Mouse (Mus musculus): Measurements from ENCODE around the gene Zfp809.
"Not testable (repeated sequence)": the region's sequence is repeated elsewhere in the genome, so short reads cannot be mapped to it uniquely, and the experiment has no call there.

Zfp809 gene

DNA sequence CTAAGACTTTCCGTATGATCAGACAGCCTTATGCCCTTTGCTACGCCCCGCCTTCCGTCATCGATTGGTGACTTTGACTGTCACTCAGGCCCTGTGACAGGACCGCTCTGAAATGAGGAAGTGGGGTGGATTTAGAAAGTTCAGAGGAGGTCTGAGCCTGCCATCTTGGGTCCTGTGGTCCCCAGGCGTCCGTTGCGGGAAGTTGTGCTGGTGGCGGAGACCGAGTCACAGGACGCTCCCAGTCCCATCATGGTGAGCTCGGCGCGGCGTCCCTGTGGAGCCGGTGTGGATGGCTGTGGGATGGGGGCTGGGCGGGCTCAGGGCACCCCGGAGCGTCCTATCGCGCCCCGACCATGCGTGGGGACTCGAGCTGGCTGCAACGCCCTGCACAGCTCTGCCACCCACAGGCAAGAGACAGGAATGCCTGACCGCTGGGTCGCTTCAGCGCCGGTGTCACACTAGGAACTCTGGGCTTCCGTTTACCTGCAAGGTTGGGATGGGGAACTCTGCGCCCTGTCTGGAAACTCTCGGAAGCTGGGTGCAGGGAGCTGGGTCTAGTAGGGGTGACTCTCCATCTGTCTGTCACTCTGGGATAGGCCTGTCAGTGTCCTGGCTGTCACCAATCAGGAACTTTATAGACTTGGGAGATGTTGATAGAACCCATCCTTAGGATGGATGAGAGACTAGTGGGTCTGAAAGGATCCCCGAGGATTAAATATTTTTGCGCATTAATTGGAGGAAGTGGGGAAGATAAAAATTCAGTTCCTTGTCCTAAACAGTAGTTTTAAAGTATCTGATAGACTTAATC, at the start of gene Zfp809:
Gene Zfp809, plus strand, starts transcription at position 134 of the 808 bp plus-strand sequence.
- DNase-seq, result peak; percentile 100

DNA sequence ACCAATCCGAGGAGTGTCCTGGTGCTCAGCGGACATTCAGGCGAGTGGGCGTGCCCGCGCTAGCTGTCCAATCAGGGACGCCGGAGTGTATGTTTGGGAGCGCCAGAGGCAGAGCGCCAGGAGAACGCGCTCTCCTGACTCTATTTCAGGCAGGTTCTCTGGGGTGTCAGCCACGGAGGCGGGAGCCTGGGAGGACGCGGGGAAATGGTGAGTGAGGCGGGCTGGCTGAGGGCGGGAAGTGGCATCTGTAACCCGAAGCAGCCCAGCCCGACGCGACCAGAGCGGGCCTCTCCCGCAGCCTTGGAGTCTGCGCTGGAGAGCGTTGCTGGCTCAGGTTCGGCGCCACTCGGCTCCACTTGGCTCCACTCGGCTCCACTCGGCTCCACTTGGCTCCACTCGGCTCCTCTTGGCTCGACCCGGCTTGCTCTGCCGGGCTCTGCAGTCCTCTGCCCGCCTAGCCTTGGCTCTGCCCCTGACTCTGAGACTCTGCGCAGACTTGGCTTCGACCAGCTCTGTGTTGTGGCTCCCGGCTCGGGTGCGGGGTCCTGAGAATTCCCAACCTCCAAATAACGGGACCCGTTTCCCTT, 37.4 kb upstream of the Zfp809 start, which contains the start of gene Zfp872:
Gene Zfp872, plus strand, starts transcription at position 66 of the 587 bp plus-strand sequence.
- DNase-seq, result peak; percentile 64

GRCm38 (mm10) chr9:22196412-22196811, 29.1 kb upstream of the Zfp809 start:
- no peak for DNase-seq

GRCm38 (mm10) chr9:22213785-22214194, 11.7 kb upstream of the Zfp809 start:
- DNase-seq, result peak; percentile 47

- no peak for DNase-seq
Observed at GRCm38 (mm10) chr9:22214549-22214948, 11.0 kb upstream of the Zfp809 start.

GRCm38 (mm10) chr9:22216705-22217104, 8.8 kb upstream of the Zfp809 start:
- DNase-seq, result no peak

GRCm38 (mm10) chr9:22217858-22218493, 7.5 kb upstream of the Zfp809 start:
- peak; percentile 24 for DNase-seq

- DNase-seq, result no peak
Observed at GRCm38 (mm10) chr9:22224066-22224465, 1.4 kb upstream of the Zfp809 start.

DNA sequence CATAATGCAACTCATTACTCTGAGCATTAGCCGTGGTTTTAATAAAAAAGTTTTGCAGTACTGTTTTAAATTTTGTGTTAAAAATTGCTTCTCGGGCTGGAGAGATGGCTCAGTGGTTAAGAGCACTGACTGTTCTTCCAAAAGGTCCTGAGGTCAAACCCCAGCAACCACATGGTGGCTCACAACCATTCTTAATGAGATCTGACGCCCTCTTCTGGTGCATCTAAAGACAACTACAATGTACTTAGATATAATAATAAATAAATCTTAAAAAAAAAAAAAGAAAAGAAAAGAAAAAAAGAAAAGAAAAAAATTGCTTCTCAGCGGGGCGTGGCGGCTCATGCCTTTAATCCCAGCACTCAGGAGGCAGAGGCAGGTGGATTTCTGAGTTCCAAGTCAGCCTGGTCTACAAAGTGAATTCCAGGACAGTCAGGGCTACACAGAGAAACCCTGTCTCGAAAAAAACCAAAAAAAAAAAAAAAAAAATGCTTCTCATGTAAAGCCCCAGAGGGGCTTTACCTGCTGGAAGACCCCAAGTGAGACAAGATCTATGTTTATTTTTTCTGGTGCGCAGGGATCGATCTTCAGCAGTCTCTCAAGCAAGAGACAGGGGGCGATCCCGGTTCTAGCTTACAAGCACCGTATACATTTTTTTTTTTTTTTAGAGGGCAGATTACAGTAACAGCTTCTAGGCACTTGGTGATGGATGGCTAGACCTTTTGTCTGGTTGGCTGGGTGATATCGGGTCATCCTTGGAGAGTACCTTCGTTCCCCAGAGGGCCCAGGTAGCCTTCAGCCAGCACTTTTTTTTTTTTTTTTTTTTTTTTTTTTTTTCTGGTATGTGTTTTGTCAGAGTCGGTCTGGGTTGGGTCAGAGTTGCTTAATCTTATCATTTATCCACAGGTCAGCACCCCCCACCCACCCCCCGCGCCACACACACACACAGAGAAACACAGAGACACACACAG, 694 bp upstream of the Zfp809 start:
- peak; percentile 48 for DNase-seq

- not testable (repeated sequence) for DNase-seq
Observed at GRCm38 (mm10) chr9:22226389-22226673, 817 bp downstream of the Zfp809 start.

DNA sequence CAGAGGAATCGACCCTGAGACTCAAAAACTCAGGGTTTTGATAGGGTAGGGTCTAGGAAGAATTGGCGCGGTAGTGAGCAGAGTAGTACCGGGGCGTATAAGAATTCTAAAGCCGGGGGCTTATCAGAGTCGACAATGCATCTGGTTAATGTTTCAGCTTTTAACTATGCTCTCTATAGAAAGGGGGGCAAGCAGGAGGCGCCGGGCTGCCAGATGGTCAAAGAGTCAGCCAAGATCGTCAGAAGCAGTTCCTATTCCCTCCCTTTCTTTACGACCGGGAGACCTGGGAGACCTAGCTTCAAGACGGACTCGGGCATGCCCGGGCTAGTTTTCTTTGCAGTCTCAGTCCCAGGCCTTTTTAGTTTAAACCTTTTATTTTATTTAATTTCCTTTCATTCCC, 1.3 kb downstream of the Zfp809 start:
- DNase-seq, result peak; percentile 57

- no peak for DNase-seq
Observed at GRCm38 (mm10) chr9:22229386-22230026, 4.0 kb downstream of the Zfp809 start.

DNA sequence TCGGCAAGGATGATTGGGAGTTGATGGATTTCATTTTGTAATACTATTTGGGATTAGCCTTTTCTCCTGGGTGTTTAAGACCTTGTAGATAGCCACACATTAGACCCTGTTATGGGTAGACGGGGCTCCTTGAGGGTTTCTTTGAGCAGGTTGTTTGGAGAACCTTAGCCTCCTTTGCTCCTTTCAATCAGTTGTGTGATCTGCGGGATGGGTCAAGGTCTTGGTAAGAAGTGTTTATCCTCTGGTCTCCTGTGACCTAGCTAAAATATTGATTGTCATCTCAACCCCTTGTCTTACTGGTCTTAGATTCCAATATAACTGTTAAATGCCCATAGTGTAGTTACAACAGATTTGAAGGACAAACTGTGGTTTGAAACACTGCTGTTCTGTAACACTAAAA, 4.5 kb downstream of the Zfp809 start:
- no peak for DNase-seq

DNA sequence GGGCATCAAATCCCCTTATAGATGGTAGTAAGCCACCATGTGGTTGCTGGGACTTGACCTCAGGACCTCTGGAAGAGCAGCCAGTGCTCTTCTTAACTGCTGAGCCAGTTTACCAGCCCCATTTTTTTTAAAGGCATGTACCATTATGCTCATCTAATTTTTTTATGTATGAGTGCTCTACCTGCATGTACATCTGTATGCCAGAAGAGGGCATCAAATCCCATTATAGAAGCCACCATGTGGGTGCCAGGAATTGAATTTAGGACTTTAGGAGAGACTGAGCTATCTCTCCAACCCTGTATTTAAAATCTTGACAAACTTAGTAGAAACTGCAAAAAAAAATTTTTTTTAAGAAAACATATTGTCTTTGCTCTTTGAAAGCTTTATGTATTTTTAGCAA, 5.0 kb downstream of the Zfp809 start:
- no peak for DNase-seq

- DNase-seq, result no peak
Observed at GRCm38 (mm10) chr9:22240001-22240400, 14.5 kb downstream of the Zfp809 start.

DNA sequence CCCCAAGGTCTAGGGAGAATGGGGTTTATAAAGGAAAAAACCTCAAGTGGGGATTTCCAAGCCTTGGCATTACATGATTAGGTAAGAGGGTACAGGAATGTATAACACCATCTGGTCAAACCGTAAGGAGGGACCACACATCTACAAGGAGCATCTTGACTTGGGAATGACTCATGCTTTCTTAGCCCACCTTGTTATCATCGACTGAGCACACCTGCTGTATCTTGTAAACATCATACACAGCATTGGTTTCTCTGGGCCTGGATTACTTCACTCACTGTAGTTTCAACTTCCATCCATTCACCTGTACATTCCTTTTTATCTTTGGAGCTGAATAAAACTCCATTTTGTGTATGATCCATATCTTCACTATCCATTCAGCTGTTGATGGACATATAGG, 18.7 kb downstream of the Zfp809 start:
- no peak for DNase-seq

DNA sequence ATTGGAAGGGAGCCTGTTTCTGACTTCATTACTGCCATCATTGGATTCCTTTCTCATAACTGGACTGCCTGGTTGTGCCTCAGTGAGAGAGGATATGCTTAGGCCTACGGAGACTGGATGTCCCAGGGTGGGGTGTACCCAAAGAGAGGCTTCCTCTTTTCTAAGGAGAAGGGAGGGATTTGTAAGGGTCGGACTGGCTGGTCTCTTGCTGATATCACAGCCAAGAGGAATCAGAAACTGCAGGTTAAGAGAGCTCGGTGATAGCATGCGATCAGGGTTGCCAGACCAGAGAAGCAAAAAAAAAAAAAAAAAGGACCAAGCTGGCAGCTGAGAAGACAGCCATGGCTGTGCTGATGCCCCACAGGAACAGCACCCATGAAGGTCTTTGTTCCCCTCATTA, 31.1 kb downstream of the Zfp809 start:
- DNase-seq, result no peak

GRCm38 (mm10) chr9:22258784-22259183, 33.3 kb downstream of the Zfp809 start:
- no peak for DNase-seq

GRCm38 (mm10) chr9:22259184-22260091, 33.9 kb downstream of the Zfp809 start, which contains the start of gene Zfp599:
Gene Zfp599 (minus strand): TSS chr9:22259895.
- DNase-seq, result peak; percentile 71

DNA sequence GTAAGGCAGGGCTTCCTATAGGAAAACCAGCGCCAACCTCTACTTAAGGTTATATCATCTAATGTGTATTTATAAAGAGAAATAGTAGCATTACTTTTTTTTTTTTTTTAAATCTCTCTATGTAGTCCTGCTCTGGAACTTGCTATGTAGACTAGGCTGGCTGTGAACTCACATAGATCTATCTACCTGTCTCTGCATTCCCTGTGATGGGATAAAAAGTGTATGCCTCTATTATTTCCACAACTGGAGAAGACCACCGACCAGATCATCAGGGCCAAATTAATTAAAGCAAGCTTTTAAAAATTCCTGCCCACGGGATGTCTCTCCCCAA, 34.5 kb downstream of the Zfp809 start:
- no peak for DNase-seq

- DNase-seq, result no peak
Observed at GRCm38 (mm10) chr9:22261594-22261993, 36.1 kb downstream of the Zfp809 start.
